Mouse (Mus musculus): ENCODE results near the gene Fstl5. TPM values are rescaled to one million over a fixed set of nuclear protein-coding genes. Genes with fewer than 3 reads are reported as not detected.

Gene Fstl5
- polyA plus RNA-seq, 1 experiment from 2014 or later, result 1.7 TPM

DNA sequence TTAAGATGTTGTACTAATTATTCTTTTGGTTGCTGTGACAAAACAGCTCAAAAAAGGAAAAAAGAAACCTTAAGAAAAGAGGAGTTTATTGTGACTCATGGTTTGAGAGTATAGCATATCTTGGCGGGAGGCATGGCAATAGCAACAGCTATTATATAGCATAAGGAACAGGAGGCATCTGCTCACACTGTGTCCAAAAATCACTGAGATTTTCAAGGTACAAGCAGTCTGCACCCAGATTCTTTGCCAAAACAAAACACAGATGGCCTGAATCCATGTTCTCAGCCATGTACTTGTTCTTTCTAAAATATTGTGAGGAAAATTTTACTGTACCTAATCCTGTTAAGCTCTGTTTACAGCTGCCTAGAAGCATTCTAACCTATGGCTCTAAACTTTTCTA, 66.4 kb downstream of the Fstl5 start:
- no peaks in the 10 kb centered on the region for H3K4me1 ChIP-seq (replicated peaks; ENCODE audit: control insufficient read depth, insufficient read depth)
- no peak overlapping the region for H3K27ac ChIP-seq (replicated peaks)
- WGBS, result 74% methylated on average over 1 of the region's 1 CpGs
- DNase-seq (ENCODE audit: low spot score) (no peak), ATAC-seq (ENCODE audit: low FRiP score, low TSS enrichment) (no peak)
- H3K4me2 ChIP-seq (replicated peaks; ENCODE audit: low read depth), result no peak overlapping the region
- H3K36me3 ChIP-seq (ENCODE audit: control insufficient read depth, insufficient read depth, low read length), result no peaks in the 10 kb centered on the region
- H3K4me3 ChIP-seq (ENCODE audit: low read depth, low read length), result no peak overlapping the region
- no peaks in the 10 kb centered on the region for H3K27me3 ChIP-seq (ENCODE audit: control insufficient read depth, insufficient read depth, low read length)
- H3K9ac ChIP-seq (ENCODE audit: low read length), result no peak overlapping the region
- H3K9me3 ChIP-seq (ENCODE audit: control insufficient read depth, low read length), result no peaks in the 10 kb centered on the region
- no peak for TF ChIP-seq EP300 (optimal IDR thresholded peaks at IDR 0.05)
- no peak for TF ChIP-seq CTCF (IDR thresholded peaks at IDR 0.05; ENCODE audit: low read depth)

- DNase-seq (ENCODE audit: low spot score) (no peak), ATAC-seq (ENCODE audit: low FRiP score, low TSS enrichment) (no peak)
- no peaks in the 10 kb centered on the region for H3K27me3 ChIP-seq (ENCODE audit: control insufficient read depth, insufficient read depth, low read length)
- H3K4me1 ChIP-seq (replicated peaks; ENCODE audit: control insufficient read depth, insufficient read depth), result no peaks in the 10 kb centered on the region
- H3K27ac ChIP-seq (replicated peaks), result no peak overlapping the region
- H3K9me3 ChIP-seq (ENCODE audit: control insufficient read depth, low read length), result no peaks in the 10 kb centered on the region
- 88% methylated on average over 11 of the region's 11 CpGs for WGBS
- H3K9ac ChIP-seq (ENCODE audit: low read length), result no peak overlapping the region
- H3K4me2 ChIP-seq (replicated peaks; ENCODE audit: low read depth), result no peak overlapping the region
- TF ChIP-seq EP300 (optimal IDR thresholded peaks at IDR 0.05), result no peak
- TF ChIP-seq CTCF (IDR thresholded peaks at IDR 0.05; ENCODE audit: low read depth), result no peak
- no peak overlapping the region for H3K4me3 ChIP-seq (ENCODE audit: low read depth, low read length)
- no peaks in the 10 kb centered on the region for H3K36me3 ChIP-seq (ENCODE audit: control insufficient read depth, insufficient read depth, low read length)
Measured at GRCm38 (mm10) chr3:76147846-76148245, 73.8 kb downstream of the Fstl5 start.

DNA sequence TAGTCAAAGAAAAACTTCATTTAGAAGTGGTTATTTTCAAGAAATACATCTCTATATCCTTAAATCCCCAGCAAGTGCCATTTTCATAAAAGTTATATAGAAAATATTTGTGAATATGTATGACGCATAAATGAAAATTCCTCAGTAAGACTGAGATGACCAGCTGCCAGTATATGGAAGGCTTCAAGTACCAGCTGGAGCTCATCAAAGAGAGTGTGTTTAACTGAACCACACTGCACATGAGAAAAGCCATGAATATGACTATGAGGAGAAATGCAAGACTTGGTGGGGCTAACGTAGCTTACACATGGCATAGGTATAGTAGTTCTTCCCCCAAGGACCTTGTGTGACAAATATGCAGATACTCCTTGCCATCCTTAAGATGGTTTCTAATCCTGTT, 164.8 kb downstream of the Fstl5 start:
- no peaks in the 10 kb centered on the region for H3K27me3 ChIP-seq (ENCODE audit: control insufficient read depth, insufficient read depth, low read length)
- no peak overlapping the region for H3K4me3 ChIP-seq (ENCODE audit: low read depth, low read length)
- no peaks in the 10 kb centered on the region for H3K9me3 ChIP-seq (ENCODE audit: control insufficient read depth, low read length)
- ATAC-seq (ENCODE audit: low FRiP score, low TSS enrichment) (no peak), DNase-seq (ENCODE audit: low spot score) (no peak)
- H3K36me3 ChIP-seq (ENCODE audit: control insufficient read depth, insufficient read depth, low read length), result no peaks in the 10 kb centered on the region
- 53% methylated on average over 2 of the region's 2 CpGs for WGBS
- H3K4me1 ChIP-seq (replicated peaks; ENCODE audit: control insufficient read depth, insufficient read depth), result no peaks in the 10 kb centered on the region
- H3K4me2 ChIP-seq (replicated peaks; ENCODE audit: low read depth), result no peak overlapping the region
- no peak overlapping the region for H3K27ac ChIP-seq (replicated peaks)
- H3K9ac ChIP-seq (ENCODE audit: low read length), result no peak overlapping the region
- no peak for TF ChIP-seq EP300 (optimal IDR thresholded peaks at IDR 0.05)
- TF ChIP-seq CTCF (IDR thresholded peaks at IDR 0.05; ENCODE audit: low read depth), result no peak

DNA sequence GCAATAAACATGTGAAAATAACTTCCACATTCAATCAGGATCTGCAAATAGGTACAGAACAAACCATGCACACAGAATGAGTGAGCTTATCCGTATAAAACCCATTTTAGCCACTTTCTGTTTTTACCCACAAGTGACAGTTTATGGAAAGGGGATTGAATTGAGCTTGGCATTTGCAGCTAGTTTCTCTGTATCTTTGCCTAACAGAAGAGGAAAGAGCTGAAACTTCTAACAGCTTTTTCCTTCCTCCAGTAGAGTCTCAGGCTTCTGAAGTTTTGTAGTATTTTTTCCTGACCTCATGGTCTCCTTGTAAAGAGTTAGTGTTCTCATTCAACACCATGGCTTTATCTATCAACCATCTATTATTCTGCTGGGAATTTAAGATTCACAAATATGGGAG, 177.3 kb downstream of the Fstl5 start:
- no peaks in the 10 kb centered on the region for H3K9me3 ChIP-seq (ENCODE audit: control insufficient read depth, low read length)
- no peak for ATAC-seq (ENCODE audit: low FRiP score, low TSS enrichment)
- no peak overlapping the region for H3K9ac ChIP-seq (ENCODE audit: low read length)
- no peak overlapping the region for H3K4me3 ChIP-seq (ENCODE audit: low read depth, low read length)
- H3K27ac ChIP-seq (replicated peaks), result no peak overlapping the region
- H3K36me3 ChIP-seq (ENCODE audit: control insufficient read depth, insufficient read depth, low read length), result no peaks in the 10 kb centered on the region
- 76% methylated on average over 1 of the region's 1 CpGs for WGBS
- DNase-seq (ENCODE audit: low spot score), result no peak
- no peak for TF ChIP-seq CTCF (IDR thresholded peaks at IDR 0.05; ENCODE audit: low read depth)
- no peak for TF ChIP-seq EP300 (optimal IDR thresholded peaks at IDR 0.05)
- H3K27me3 ChIP-seq (ENCODE audit: control insufficient read depth, insufficient read depth, low read length), result no peaks in the 10 kb centered on the region
- H3K4me2 ChIP-seq (replicated peaks; ENCODE audit: low read depth), result no peak overlapping the region
- no peaks in the 10 kb centered on the region for H3K4me1 ChIP-seq (replicated peaks; ENCODE audit: control insufficient read depth, insufficient read depth)

GRCm38 (mm10) chr3:76292993-76293392, 218.9 kb downstream of the Fstl5 start:
- no peak overlapping the region for H3K4me2 ChIP-seq (replicated peaks; ENCODE audit: low read depth)
- ATAC-seq (ENCODE audit: low FRiP score, low TSS enrichment) (no peak), DNase-seq (ENCODE audit: low spot score) (no peak)
- no peaks in the 10 kb centered on the region for H3K27me3 ChIP-seq (ENCODE audit: control insufficient read depth, insufficient read depth, low read length)
- WGBS, result 64% methylated on average over 1 of the region's 1 CpGs
- TF ChIP-seq EP300 (optimal IDR thresholded peaks at IDR 0.05), result no peak
- TF ChIP-seq CTCF (IDR thresholded peaks at IDR 0.05; ENCODE audit: low read depth), result no peak
- H3K4me1 ChIP-seq (replicated peaks; ENCODE audit: control insufficient read depth, insufficient read depth), result no peaks in the 10 kb centered on the region
- H3K9ac ChIP-seq (ENCODE audit: low read length), result no peak overlapping the region
- no peaks in the 10 kb centered on the region for H3K9me3 ChIP-seq (ENCODE audit: control insufficient read depth, low read length)
- no peak overlapping the region for H3K27ac ChIP-seq (replicated peaks)
- H3K36me3 ChIP-seq (ENCODE audit: control insufficient read depth, insufficient read depth, low read length), result no peaks in the 10 kb centered on the region
- no peak overlapping the region for H3K4me3 ChIP-seq (ENCODE audit: low read depth, low read length)

GRCm38 (mm10) chr3:76294394-76294793, 220.3 kb downstream of the Fstl5 start:
- 31% methylated on average over 1 of the region's 1 CpGs for WGBS
- no peak overlapping the region for H3K27ac ChIP-seq (replicated peaks)
- ATAC-seq (ENCODE audit: low FRiP score, low TSS enrichment) (no peak), DNase-seq (ENCODE audit: low spot score) (no peak)
- H3K4me3 ChIP-seq (ENCODE audit: low read depth, low read length), result no peak overlapping the region
- no peaks in the 10 kb centered on the region for H3K27me3 ChIP-seq (ENCODE audit: control insufficient read depth, insufficient read depth, low read length)
- no peaks in the 10 kb centered on the region for H3K4me1 ChIP-seq (replicated peaks; ENCODE audit: control insufficient read depth, insufficient read depth)
- TF ChIP-seq EP300 (optimal IDR thresholded peaks at IDR 0.05), result no peak
- TF ChIP-seq CTCF (IDR thresholded peaks at IDR 0.05; ENCODE audit: low read depth), result no peak
- no peak overlapping the region for H3K4me2 ChIP-seq (replicated peaks; ENCODE audit: low read depth)
- no peaks in the 10 kb centered on the region for H3K9me3 ChIP-seq (ENCODE audit: control insufficient read depth, low read length)
- H3K9ac ChIP-seq (ENCODE audit: low read length), result no peak overlapping the region
- H3K36me3 ChIP-seq (ENCODE audit: control insufficient read depth, insufficient read depth, low read length), result no peaks in the 10 kb centered on the region
